Mouse (Mus musculus): Measurements from ENCODE around the gene Ninj2. TPM values are rescaled to one million over a fixed set of nuclear protein-coding genes. Genes with fewer than 3 reads are reported as not detected.

Ninj2 gene
- total and polyA plus RNA-seq, 3 experiments = 0.08 TPM; not detected in 2

DNA sequence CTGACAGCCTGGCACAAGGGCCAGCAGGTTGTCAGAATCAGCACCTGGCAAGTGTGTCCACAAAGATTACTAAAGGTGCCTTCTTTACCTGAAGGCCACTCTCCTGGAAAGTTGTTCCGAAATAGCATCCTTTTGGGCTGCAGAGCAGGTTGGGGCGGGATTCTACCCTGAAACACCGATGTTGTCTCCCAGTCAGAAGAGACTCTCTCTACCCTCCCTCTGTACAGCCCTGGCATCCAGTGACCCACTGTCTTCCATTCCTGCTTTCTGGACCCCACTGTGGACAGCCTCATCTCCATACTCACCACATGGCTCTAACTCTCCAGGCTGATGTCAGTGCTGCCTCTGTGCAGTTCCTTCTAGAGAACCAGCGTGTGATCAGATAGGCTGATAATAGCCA lies 82.5 kb downstream of the Ninj2 start:
- no peak for DNase-seq (ENCODE audit: low read depth, low spot score)
- Histone ChIP-seq H3K27ac (ENCODE audit: control insufficient read depth, low read depth, low read length) (no peak overlapping the region), H3K27me3 (ENCODE audit: control insufficient read depth in 1 of 2, insufficient read depth in 2 of 2, low read length in 2 of 2) (no peaks in the 10 kb centered on the region), H3K79me2 (ENCODE audit: control insufficient read depth, insufficient read depth, low read length, poor library complexity) (no peaks in the 10 kb centered on the region), H3K36me3 (ENCODE audit: control insufficient read depth in 1 of 2, insufficient read depth in 2 of 2, low read length in 2 of 2) (peaks cover 0 to 13% of the 10 kb centered on the region in 2 experiments; a peak in 2 of 4 replicates), H3K4me1 (ENCODE audit: control insufficient read depth in 1 of 2, insufficient read depth in 2 of 2, low read length in 2 of 2) (peaks cover 6 to 21% of the 10 kb centered on the region in 2 experiments), H3K4me3 (ENCODE audit: control insufficient read depth in 1 of 2, insufficient read depth in 1 of 2, low read depth in 2 of 2, low read length in 2 of 2) (no peak overlapping the region), H3K9me3 (replicated peaks; ENCODE audit: insufficient read depth, low read length) (no peaks in the 10 kb centered on the region), H3K9ac (ENCODE audit: control insufficient read depth, low read depth, low read length, poor library complexity, severe bottlenecking) (no peak overlapping the region)
- TF ChIP-seq TAL1 (IDR thresholded peaks at IDR 0.05; ENCODE audit: low read length) (no peak), MXI1 (IDR thresholded peaks at IDR 0.05; ENCODE audit: low read depth, low read length) (no peak), E2F4 (IDR thresholded peaks at IDR 0.05; ENCODE audit: borderline replicate concordance, low read depth, low read length) (no peak), NELFE (IDR thresholded peaks at IDR 0.05; ENCODE audit: low read depth, low read length) (no peak), UBTF (IDR thresholded peaks at IDR 0.05; ENCODE audit: borderline replicate concordance, insufficient read depth, low read depth, low read length) (no peak), RCOR1 (IDR thresholded peaks at IDR 0.05; ENCODE audit: low read depth, low read length) (no peak), JUND (IDR thresholded peaks at IDR 0.05; ENCODE audit: low read depth, low read length) (no peak), TBP (IDR thresholded peaks at IDR 0.05; ENCODE audit: low read depth, low read length) (no peak), TCF12 (IDR thresholded peaks at IDR 0.05; ENCODE audit: low read depth, low read length) (no peak), RAD21 (IDR thresholded peaks at IDR 0.05; ENCODE audit: low read depth, low read length) (no peak), USF1 (IDR thresholded peaks at IDR 0.05; ENCODE audit: low read depth, low read length) (no peak), POLR2AphosphoS2 (IDR thresholded peaks at IDR 0.05; ENCODE audit: low read length) (no peak), HCFC1 (IDR thresholded peaks at IDR 0.05; ENCODE audit: low read depth, low read length) (no peak)

GRCm38 (mm10) chr6:120179044-120179755 lies 86.0 kb downstream of the Ninj2 start:
- H3K27ac ChIP-seq (ENCODE audit: control insufficient read depth, low read depth, low read length) = peak overlapping the region; percentile 30; the same call in 1 of the 2 replicates
- no peak for DNase-seq (ENCODE audit: low read depth, low spot score)
- H3K9ac ChIP-seq (ENCODE audit: control insufficient read depth, low read depth, low read length, poor library complexity, severe bottlenecking) = peak overlapping the region; percentile 49; the same call in 1 of the 2 replicates
- TF ChIP-seq USF2 (IDR thresholded peaks at IDR 0.05; ENCODE audit: borderline replicate concordance in 1 of 2, insufficient read depth in 1 of 2, low read depth in 1 of 2, low read length in 2 of 2) = no peak
- no peak for TF ChIP-seq CHD2 (IDR thresholded peaks at IDR 0.05; ENCODE audit: low read length)
- no peak for TF ChIP-seq JUND (IDR thresholded peaks at IDR 0.05; ENCODE audit: low read depth, low read length)
- no peak for TF ChIP-seq TAL1 (IDR thresholded peaks at IDR 0.05; ENCODE audit: low read length)
- TF ChIP-seq HCFC1 (IDR thresholded peaks at IDR 0.05; ENCODE audit: low read depth, low read length) = no peak
- TF ChIP-seq USF1 (IDR thresholded peaks at IDR 0.05; ENCODE audit: low read depth, low read length) = peak; percentile 8; the same call in 1 of the 2 replicates
- TF ChIP-seq POLR2AphosphoS5 (IDR thresholded peaks at IDR 0.05; ENCODE audit: borderline replicate concordance, low read depth, low read length) = no peak
- no peak for TF ChIP-seq RCOR1 (IDR thresholded peaks at IDR 0.05; ENCODE audit: low read depth, low read length)
- TF ChIP-seq MAX (IDR thresholded peaks at IDR 0.05; ENCODE audit: low read length) = peak; percentile 41; the same call in 1 of the 2 replicates
- TF ChIP-seq CHD1 (IDR thresholded peaks at IDR 0.05; ENCODE audit: low read depth, low read length) = no peak
- no peak for TF ChIP-seq MAFK (IDR thresholded peaks at IDR 0.05; ENCODE audit: borderline replicate concordance, low read depth, low read length)
- TF ChIP-seq POLR2A (IDR thresholded peaks at IDR 0.05; ENCODE audit: control insufficient read depth in 1 of 2, insufficient read depth in 1 of 2, low read depth in 1 of 2, low read length in 2 of 2, poor library complexity in 1 of 2) = no peak
- TF ChIP-seq GATA1 (IDR thresholded peaks at IDR 0.05; ENCODE audit: low read depth, low read length) = no peak
- TF ChIP-seq ZMIZ1 (IDR thresholded peaks at IDR 0.05; ENCODE audit: low read depth, low read length) = no peak
- no peaks in the 10 kb centered on the region for H3K9me3 ChIP-seq (replicated peaks; ENCODE audit: insufficient read depth, low read length)
- peaks cover 0 to 9% of the 10 kb centered on the region in 2 experiments; a peak in 2 of 4 replicates for H3K36me3 ChIP-seq (ENCODE audit: control insufficient read depth in 1 of 2, insufficient read depth in 2 of 2, low read length in 2 of 2)
- H3K4me3 ChIP-seq (ENCODE audit: control insufficient read depth in 1 of 2, insufficient read depth in 1 of 2, low read depth in 2 of 2, low read length in 2 of 2) = peak overlapping the region in 1 of 2 experiments; percentile 9; a peak in 1 of 4 replicates
- H3K27me3 ChIP-seq (ENCODE audit: control insufficient read depth in 1 of 2, insufficient read depth in 2 of 2, low read length in 2 of 2) = no peaks in the 10 kb centered on the region
- peaks cover 4 to 18% of the 10 kb centered on the region in 2 experiments for H3K4me1 ChIP-seq (ENCODE audit: control insufficient read depth in 1 of 2, insufficient read depth in 2 of 2, low read length in 2 of 2)
- no peaks in the 10 kb centered on the region for H3K79me2 ChIP-seq (ENCODE audit: control insufficient read depth, insufficient read depth, low read length, poor library complexity)

Data from MEL (cell line).